Mouse (Mus musculus) forebrain, embryonic 14.5 days (tissue): Measurements from ENCODE around the gene Spink4. TPM values are rescaled to one million over a fixed set of nuclear protein-coding genes. Genes with fewer than 3 reads are reported as not detected.

Experiments used
- ATAC-seq: fragments of 200-750 bp; cut with Nextera tagmentation; 2 replicates; pipeline ENCODE4 v1.8.0; 2017; ENCODE audit warnings: mild to moderate bottlenecking, moderate library complexity
- DNase-seq: peaks from one replicate; pipeline ENCODE4 v3.0.0-alpha.2; 2015; ENCODE audit warnings: low spot score
- H3K27ac ChIP-seq: fragments of 300-500 bp; sonication (generic); 2 replicates; pipeline ENCODE4 v1.5.1; 2014; ENCODE audit warnings: low read depth, mild to moderate bottlenecking, control low read depth, low read length, moderate library complexity
- H3K27me3 ChIP-seq: fragments of 300-500 bp; sonication (generic); replicated peaks from 2 replicates; pipeline ENCODE4 v1.6.1; 2014; ENCODE audit warnings: low read length, control low read depth, mixed read lengths; ENCODE audit not compliant: control insufficient read depth, insufficient read depth
- H3K36me3 ChIP-seq: fragments of 300-500 bp; sonication (generic); 2 replicates; pipeline ENCODE4 v1.6.1; 2014; ENCODE audit warnings: low read length, control low read depth; ENCODE audit not compliant: control insufficient read depth, insufficient read depth
- H3K4me1 ChIP-seq: fragments of 300-500 bp; sonication (generic); 2 replicates; pipeline ENCODE4 v1.6.1; 2014; ENCODE audit warnings: antibody characterized with exemption, low read length, control low read depth; ENCODE audit not compliant: control insufficient read depth, insufficient read depth
- H3K4me2 ChIP-seq: fragments of 300-500 bp; sonication (generic); 2 replicates; pipeline ENCODE4 v1.6.1; 2014; ENCODE audit warnings: mild to moderate bottlenecking, control low read depth, low read length
- H3K4me3 ChIP-seq: fragments of 300-500 bp; sonication (generic); 2 replicates; pipeline ENCODE4 v1.5.1; 2014; ENCODE audit warnings: low read depth, low read length, control low read depth
- H3K9ac ChIP-seq: fragments of 300-500 bp; sonication (generic); 2 replicates; pipeline ENCODE4 v1.6.1; 2014; ENCODE audit warnings: mild to moderate bottlenecking, low read length, control low read depth, moderate library complexity
- H3K9me3 ChIP-seq: fragments of 300-500 bp; sonication (generic); replicated peaks from 2 replicates; pipeline ENCODE4 v1.6.1; 2016; ENCODE audit warnings: low read length, control low read depth, mixed read lengths; ENCODE audit not compliant: control insufficient read depth
- WGBS: fragments of 180-500 bp; shearing (Covaris S2); extraction: QIAGEN DNeasy Blood & Tissue Kit; methylation state at CpG from one replicate; pipeline ENCODE4 v1.1.7; 2014; 5-methylcytosine and 5-hydroxymethylcytosine counted together
- polyA plus RNA-seq: library from polyadenylated mRNA; unstranded; fragments of >200 nt; fragmentation: Nextera tagmentation; extraction: Ambion mirVana; gene quantifications from 2 replicates; pipeline ENCODE4 v1.2.1, GENCODE M21; 2014

Spink4 gene
- polyA plus RNA-seq, 1 experiment from 2014 or later, result not detected

DNA sequence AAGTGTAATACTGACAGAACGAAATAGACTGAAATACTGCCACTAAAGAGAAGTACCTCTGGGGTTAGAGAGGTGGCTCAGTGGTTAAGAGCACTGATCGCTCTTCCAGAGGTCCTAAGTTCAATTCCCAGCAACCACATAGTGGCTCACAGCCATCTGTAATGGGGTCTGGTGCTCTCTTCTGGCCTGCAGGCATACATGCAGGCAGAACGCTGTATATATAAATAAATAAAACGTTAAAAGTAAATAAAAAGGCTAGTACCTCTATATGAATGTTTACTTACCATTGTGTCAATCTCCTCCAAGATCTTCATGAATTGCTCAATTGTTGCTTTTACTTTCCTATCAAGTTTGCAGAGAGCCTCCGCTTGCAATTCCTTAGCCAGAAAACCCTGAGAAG, 18.9 kb downstream of the Spink4 start:
- no peak overlapping the region for H3K4me2 ChIP-seq
- no peak overlapping the region for H3K9ac ChIP-seq
- H3K4me1 ChIP-seq, result no peaks in the 10 kb centered on the region
- peaks cover 87% of the 10 kb centered on the region for H3K36me3 ChIP-seq
- DNase-seq (no peak), ATAC-seq (no peak)
- H3K27ac ChIP-seq, result no peak overlapping the region
- no peak overlapping the region for H3K4me3 ChIP-seq
- H3K27me3 ChIP-seq, result no peaks in the 10 kb centered on the region
- over 99% methylated on average over 5 of the region's 5 CpGs for WGBS
- 0 out of 2 replicates have a peak, but pooled peaks cover 10% of the 10 kb centered on the region for H3K9me3 ChIP-seq

DNA sequence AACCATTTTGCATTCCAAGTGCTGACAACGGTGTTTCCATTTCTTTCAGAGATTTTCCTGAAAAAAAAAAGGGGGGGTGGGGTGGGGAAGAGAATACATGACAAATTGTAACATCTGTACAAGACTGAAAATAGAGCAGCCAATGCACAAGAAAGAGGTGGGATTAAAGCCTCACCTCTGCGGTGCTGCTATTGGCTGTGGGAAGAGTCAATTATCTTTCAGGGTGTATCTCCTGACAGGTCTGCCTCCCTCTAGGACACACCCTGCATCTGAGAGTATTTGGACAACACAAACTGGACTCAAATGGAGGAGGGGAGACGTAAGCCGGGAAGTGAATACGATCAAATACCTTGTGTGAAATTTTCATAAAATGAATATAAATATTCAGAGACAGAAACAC, 23.8 kb downstream of the Spink4 start:
- H3K4me3 ChIP-seq, result no peak overlapping the region
- no peak overlapping the region for H3K9ac ChIP-seq
- ATAC-seq, result no peak
- H3K27me3 ChIP-seq, result no peaks in the 10 kb centered on the region
- peaks cover 14% of the 10 kb centered on the region for H3K4me1 ChIP-seq
- H3K4me2 ChIP-seq, result no peak overlapping the region
- 0 out of 2 replicates have a peak, but pooled peaks cover 10% of the 10 kb centered on the region for H3K9me3 ChIP-seq
- DNase-seq, result no peak
- peaks cover 71% of the 10 kb centered on the region for H3K36me3 ChIP-seq
- 95% methylated on average over 5 of the region's 5 CpGs for WGBS
- no peak overlapping the region for H3K27ac ChIP-seq

DNA sequence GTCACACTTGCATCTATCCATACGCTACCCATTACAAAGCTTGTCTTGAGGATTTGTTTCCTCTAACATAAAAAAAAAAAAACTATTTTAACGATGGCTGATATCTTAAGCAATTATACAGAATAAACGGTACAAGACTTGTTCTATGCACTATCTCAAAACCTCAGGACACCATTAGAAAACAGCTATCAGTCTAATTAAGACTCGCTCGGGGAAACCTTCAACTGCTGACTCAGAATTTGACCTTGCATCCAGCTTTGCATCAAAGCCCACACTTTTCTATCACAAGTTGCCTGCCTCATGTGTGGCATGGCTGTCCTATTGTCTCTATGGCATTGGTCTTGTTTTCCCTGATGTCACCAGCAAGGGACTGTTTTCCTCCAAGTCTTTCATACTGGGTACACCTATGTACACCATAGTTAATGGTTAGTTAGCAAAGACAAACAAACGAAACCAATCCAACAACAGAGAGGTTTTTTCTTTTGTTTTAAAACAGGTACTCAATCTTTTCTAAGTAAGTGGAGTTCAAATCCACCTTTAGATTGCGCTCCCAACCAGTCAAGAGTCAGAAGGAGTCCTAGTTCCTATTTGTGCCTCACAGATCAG, 26.8 kb downstream of the Spink4 start:
- Histone ChIP-seq H3K36me3 (peaks cover 59% of the 10 kb centered on the region), H3K27ac (no peak overlapping the region), H3K9ac (peak overlapping the region; percentile 85), H3K4me3 (peak overlapping the region; percentile 87), H3K4me2 (peak overlapping the region; percentile 64), H3K9me3 (no peaks in the 10 kb centered on the region), H3K27me3 (no peaks in the 10 kb centered on the region), H3K4me1 (peaks cover 20% of the 10 kb centered on the region)
- DNase-seq, result no peak
- ATAC-seq, result no peak
- WGBS, result 84% methylated on average over 7 of the region's 7 CpGs

DNA sequence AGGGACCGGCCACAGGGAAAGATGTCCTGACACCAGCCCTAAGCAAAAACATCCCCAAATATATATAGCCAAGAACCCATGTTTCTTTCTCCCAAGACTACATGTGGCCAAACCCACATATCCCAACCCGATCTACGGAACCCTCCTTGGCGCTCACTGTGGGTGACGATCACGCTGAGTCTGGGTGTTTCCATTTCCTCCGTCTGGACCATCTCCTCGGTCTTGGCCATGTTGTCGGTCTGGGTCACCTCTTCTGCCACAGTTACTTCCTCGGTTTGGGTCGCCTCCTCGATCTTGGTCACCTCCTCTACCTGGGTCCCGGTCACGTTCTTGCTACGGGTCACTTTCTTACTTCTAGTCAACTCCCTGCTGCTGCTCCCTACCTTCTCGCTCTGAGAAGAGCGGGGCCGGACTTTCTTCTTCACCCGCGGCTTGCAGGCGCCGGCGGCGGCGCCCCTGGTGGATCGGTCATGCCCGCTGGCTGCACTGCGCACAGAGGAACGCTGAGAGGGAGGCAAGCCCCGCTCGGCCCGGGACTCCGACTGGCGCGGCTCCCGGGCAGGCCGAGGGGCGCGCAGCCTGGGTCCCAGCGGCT, 27.8 kb downstream of the Spink4 start:
- H3K9me3 ChIP-seq, result no peaks in the 10 kb centered on the region
- peak; percentile 32 for DNase-seq
- ATAC-seq, result peak; percentile 27
- H3K9ac ChIP-seq, result peak overlapping the region; percentile 85
- peak overlapping the region; percentile 82 for H3K27ac ChIP-seq
- H3K27me3 ChIP-seq, result no peaks in the 10 kb centered on the region
- peak overlapping the region; percentile 64 for H3K4me2 ChIP-seq
- H3K4me3 ChIP-seq, result peak overlapping the region; percentile 87
- WGBS, result under 1% methylated on average over 40 of the region's 40 CpGs
- peaks cover 54% of the 10 kb centered on the region for H3K36me3 ChIP-seq
- H3K4me1 ChIP-seq, result peaks cover 20% of the 10 kb centered on the region

DNA sequence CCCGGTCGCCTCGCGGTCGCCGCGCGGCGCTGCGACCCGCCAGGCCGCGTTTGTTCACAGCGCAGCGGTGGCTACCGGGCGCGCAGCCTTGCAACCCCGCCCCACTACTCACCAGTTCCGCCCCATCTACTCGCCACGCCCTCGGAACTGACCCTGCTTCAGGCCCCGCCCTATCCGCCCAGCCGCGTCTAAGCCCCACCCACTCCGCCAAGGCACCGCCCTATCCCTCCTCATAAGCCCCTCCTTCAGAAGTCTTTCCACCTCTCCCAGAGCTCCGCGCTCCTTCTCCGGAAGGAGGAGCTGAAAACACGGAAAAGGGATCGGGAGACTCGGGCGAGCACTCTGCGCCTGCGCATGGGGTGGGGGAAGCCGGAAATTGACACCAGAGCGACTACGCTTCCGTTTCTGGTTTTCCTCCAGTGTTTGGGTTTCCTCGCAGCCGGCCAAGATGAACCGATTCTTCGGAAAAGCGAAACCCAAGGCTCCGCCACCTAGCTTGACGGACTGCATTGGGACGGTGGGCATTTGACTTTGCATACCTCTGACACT, 28.4 kb downstream of the Spink4 start, which contains the start of the genes Bag1 and Chmp5:
Gene Bag1 (minus strand): TSS at position 135 of the 549 bp plus-strand sequence.
Gene Chmp5 (plus strand): TSS at position 248 of the 549 bp plus-strand sequence.
- peak; percentile 99 for DNase-seq
- Histone ChIP-seq H3K4me2 (peak within 1 kb of the TSS; percentile 80), H3K4me3 (peak within 1 kb of the TSS; percentile 87), H3K4me1 (peaks cover 20% of the 10 kb centered on the region), H3K9me3 (no peaks in the 10 kb centered on the region), H3K9ac (peak within 1 kb of the TSS; percentile 85), H3K27me3 (no peaks in the 10 kb centered on the region), H3K27ac (peak within 1 kb of the TSS; percentile 82), H3K36me3 (peaks cover 54% of the 10 kb centered on the region)
- under 1% methylated on average over 46 of the region's 50 CpGs for WGBS
- peak; percentile 97 for ATAC-seq

DNA sequence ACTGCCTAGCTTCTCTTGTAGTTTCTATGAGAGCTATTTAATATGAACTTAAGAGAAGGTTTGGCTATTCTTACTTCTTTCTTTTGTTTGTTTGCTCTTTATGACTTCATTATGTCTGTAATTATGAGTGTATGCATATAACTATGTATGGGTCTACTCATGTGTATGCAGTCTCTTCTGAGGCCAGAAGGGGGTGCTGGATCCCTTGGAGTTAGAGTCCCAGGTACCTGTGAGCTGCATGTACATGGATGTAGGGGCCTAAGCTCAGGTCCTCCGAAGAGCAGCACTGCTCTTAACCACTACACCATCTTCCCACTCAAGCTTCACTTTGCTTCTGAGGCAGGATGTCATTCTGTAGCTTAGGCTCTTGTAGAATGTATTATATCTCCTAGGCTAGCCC, 33.7 kb downstream of the Spink4 start:
- no peaks in the 10 kb centered on the region for H3K27me3 ChIP-seq
- WGBS, result 96% methylated on average over 1 of the region's 1 CpGs
- H3K4me3 ChIP-seq, result no peak overlapping the region
- ATAC-seq (no peak), DNase-seq (no peak)
- H3K9ac ChIP-seq, result no peak overlapping the region
- peaks cover 6% of the 10 kb centered on the region for H3K4me1 ChIP-seq
- no peak overlapping the region for H3K27ac ChIP-seq
- H3K9me3 ChIP-seq, result no peaks in the 10 kb centered on the region
- peaks cover 73% of the 10 kb centered on the region for H3K36me3 ChIP-seq
- H3K4me2 ChIP-seq, result no peak overlapping the region

DNA sequence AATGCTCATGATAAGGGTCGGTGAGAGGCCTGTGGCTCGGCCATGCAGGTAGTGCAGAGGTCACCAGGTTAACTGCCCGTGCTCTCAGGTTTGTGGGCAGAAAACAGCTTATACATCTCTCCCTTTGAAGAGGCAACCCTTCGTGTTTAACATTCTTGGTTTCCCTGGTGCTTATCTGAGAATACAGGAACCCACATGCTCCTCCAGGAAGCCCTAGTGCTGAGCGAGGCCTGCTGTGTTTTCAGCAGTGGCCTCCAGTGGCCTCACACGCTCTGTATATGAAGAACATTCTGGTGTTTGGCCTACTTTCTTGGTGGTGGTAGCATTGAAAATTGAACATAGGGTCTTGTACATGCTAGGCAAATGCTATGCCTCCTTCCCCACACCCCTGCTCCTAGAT, 36.1 kb downstream of the Spink4 start:
- Histone ChIP-seq H3K36me3 (peaks cover 86% of the 10 kb centered on the region), H3K4me2 (no peak overlapping the region), H3K4me1 (no peaks in the 10 kb centered on the region), H3K9ac (no peak overlapping the region), H3K27ac (no peak overlapping the region), H3K27me3 (no peaks in the 10 kb centered on the region), H3K4me3 (no peak overlapping the region), H3K9me3 (no peaks in the 10 kb centered on the region)
- DNase-seq (no peak), ATAC-seq (no peak)
- WGBS, result 93% methylated on average over 6 of the region's 6 CpGs

DNA sequence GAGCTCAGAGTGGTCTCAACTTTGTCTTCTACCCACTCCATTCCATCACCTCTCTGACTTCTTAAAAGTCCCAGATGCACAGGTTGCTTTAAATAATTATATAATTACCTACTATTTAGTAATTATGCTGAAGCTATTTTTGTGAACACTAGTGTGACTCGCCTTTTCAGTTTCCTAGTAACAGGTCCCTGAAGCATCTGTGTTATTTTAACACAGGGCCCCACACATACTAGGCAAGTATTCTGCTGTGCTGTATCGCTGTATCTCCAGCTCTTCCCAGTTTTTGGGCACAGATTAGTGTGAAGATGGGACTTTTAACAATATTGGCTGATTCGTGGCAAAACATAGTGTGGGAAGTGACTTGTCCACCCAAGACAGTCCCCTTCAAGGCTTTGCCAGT, 43.7 kb downstream of the Spink4 start:
- H3K4me1 ChIP-seq, result no peaks in the 10 kb centered on the region
- peaks cover 91% of the 10 kb centered on the region for H3K36me3 ChIP-seq
- H3K9me3 ChIP-seq, result no peaks in the 10 kb centered on the region
- H3K9ac ChIP-seq, result no peak overlapping the region
- H3K27ac ChIP-seq, result no peak overlapping the region
- no peak overlapping the region for H3K4me2 ChIP-seq
- ATAC-seq (no peak), DNase-seq (no peak)
- H3K4me3 ChIP-seq, result no peak overlapping the region
- no peaks in the 10 kb centered on the region for H3K27me3 ChIP-seq
- 94% methylated on average over 3 of the region's 3 CpGs for WGBS

DNA sequence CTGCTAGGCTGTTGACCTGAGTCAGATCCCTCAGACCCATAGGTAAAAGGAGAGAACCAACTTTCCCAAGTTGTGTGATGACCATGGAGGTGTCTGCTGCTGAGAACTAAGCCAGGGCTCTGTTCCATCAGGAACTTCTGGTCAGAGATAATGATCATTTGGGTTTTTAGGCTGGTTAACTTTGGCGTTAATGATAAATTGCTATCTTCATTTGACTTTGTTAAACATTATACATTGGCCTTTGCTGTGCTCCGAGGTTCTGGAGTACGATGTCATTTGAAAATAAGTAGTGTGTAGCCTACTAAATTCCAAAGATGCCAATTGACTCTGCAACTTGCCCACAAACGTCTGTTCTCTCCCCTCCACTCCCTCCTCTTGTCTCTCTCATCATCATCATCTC, 49.3 kb downstream of the Spink4 start:
- Histone ChIP-seq H3K9me3 (no peaks in the 10 kb centered on the region), H3K36me3 (peaks cover 40% of the 10 kb centered on the region), H3K9ac (no peak overlapping the region), H3K4me1 (peaks cover 9% of the 10 kb centered on the region), H3K4me3 (no peak overlapping the region), H3K4me2 (no peak overlapping the region), H3K27me3 (no peaks in the 10 kb centered on the region), H3K27ac (no peak overlapping the region)
- no peak for ATAC-seq
- 79% methylated on average over 4 of the region's 4 CpGs for WGBS
- no peak for DNase-seq
